Mouse (Mus musculus) right cerebral cortex, adult 2 months (tissue): ENCODE data around the gene Rasl11b.

Experiments used
- DNase-seq, 2 experiments: peaks; one replicate each; pipeline ENCODE4 v3.0.0; 2021 to 2022; ENCODE audit warnings: low spot score in 2 of 2

The Rasl11b gene

GRCm38 (mm10) chr5:74194841-74195613, at the start of gene Rasl11b:
Gene Rasl11b (plus strand): TSS chr5:74195286.
- peak; percentile 93 for DNase-seq

GRCm38 (mm10) chr5:74147631-74148030, 47.5 kb upstream of the Rasl11b start:
- DNase-seq = no peak

GRCm38 (mm10) chr5:74149975-74150374, 45.1 kb upstream of the Rasl11b start:
- DNase-seq = no peak

GRCm38 (mm10) chr5:74151774-74152173, 43.3 kb upstream of the Rasl11b start:
- DNase-seq = no peak

GRCm38 (mm10) chr5:74155860-74156351, 39.2 kb upstream of the Rasl11b start:
- no peak for DNase-seq

GRCm38 (mm10) chr5:74158929-74159632, 36.0 kb upstream of the Rasl11b start:
- DNase-seq = no peak

- DNase-seq = no peak
Observed at GRCm38 (mm10) chr5:74159906-74160305, 35.2 kb upstream of the Rasl11b start.

- DNase-seq = no peak
Observed at GRCm38 (mm10) chr5:74160349-74160748, 34.7 kb upstream of the Rasl11b start.

GRCm38 (mm10) chr5:74161297-74161926, 33.7 kb upstream of the Rasl11b start:
- no peak for DNase-seq

GRCm38 (mm10) chr5:74162013-74162412, 33.1 kb upstream of the Rasl11b start:
- DNase-seq = no peak

GRCm38 (mm10) chr5:74163141-74163540, 31.9 kb upstream of the Rasl11b start:
- no peak for DNase-seq

- no peak for DNase-seq
Observed at GRCm38 (mm10) chr5:74164547-74164946, 30.5 kb upstream of the Rasl11b start.

- no peak for DNase-seq
Observed at GRCm38 (mm10) chr5:74166642-74167041, 28.4 kb upstream of the Rasl11b start.

- no peak for DNase-seq
Observed at GRCm38 (mm10) chr5:74168085-74168484, 27.0 kb upstream of the Rasl11b start.

- DNase-seq = no peak
Observed at GRCm38 (mm10) chr5:74171768-74172167, 23.3 kb upstream of the Rasl11b start.

- DNase-seq = no peak
Observed at GRCm38 (mm10) chr5:74172208-74172607, 22.9 kb upstream of the Rasl11b start.

- peak in 1 of 2 experiments; percentile 16 for DNase-seq
Observed at GRCm38 (mm10) chr5:74173162-74173844, 21.8 kb upstream of the Rasl11b start.

- no peak for DNase-seq
Observed at GRCm38 (mm10) chr5:74175526-74176270, 19.4 kb upstream of the Rasl11b start.

- DNase-seq = no peak
Observed at GRCm38 (mm10) chr5:74180216-74180615, 14.9 kb upstream of the Rasl11b start.

- DNase-seq = no peak
Observed at GRCm38 (mm10) chr5:74183118-74183517, 12.0 kb upstream of the Rasl11b start.

- no peak for DNase-seq
Observed at GRCm38 (mm10) chr5:74184607-74185006, 10.5 kb upstream of the Rasl11b start.
